Mouse (Mus musculus): Measurements from ENCODE around the gene Qrich2. TPM values are rescaled to one million over a fixed set of nuclear protein-coding genes. Genes with fewer than 3 reads are reported as not detected.
A peak's percentile ranks its signal among the peaks of the same experiment; 100 is the strongest.
"Not testable (repeated sequence)": the region's sequence is repeated elsewhere in the genome, so short reads cannot be mapped to it uniquely, and the experiment has no call there.

Qrich2 gene
- polyA plus RNA-seq, 1 experiment from 2014 or later: not detected

DNA sequence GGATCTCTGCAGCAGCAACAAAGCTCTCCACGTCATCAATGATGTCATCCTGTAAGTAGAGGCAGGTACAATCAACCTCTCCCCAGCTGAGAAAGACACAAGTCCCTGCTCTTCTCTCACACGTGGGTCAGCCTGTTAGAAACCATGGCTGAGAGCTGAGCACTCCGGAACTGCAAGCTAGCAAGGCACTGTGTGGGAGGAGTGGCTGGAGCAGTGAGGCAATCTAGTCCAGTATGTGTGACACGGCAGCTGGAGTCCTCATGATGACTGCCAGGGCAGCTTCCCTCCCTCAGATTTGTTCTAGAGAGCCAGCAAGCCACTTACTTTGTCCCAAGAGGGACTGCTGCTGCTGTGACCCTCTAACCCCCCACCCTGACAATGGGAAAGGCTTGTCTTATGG, 6.2 kb upstream of the Qrich2 start:
- ATAC-seq (ENCODE audit: insufficient number of reproducible peaks, low FRiP score): no peak
- Histone ChIP-seq H3K4me3 (no peak overlapping the region), H3K4me2 (no peak overlapping the region), H3K9me3 (replicated peaks) (no peaks in the 10 kb centered on the region), H3K27ac (ENCODE audit: poor library complexity, severe bottlenecking) (no peak overlapping the region), H3K4me1 (replicated peaks) (0 out of 2 replicates have a peak, but pooled peaks cover 8% of the 10 kb centered on the region), H3K36me3 (peaks cover 76% of the 10 kb centered on the region), H3K27me3 (replicated peaks) (no peaks in the 10 kb centered on the region), H3K9ac (no peak overlapping the region; the same call in 1 of the 2 replicates)
- WGBS: 73% methylated on average over 4 of the region's 4 CpGs

DNA sequence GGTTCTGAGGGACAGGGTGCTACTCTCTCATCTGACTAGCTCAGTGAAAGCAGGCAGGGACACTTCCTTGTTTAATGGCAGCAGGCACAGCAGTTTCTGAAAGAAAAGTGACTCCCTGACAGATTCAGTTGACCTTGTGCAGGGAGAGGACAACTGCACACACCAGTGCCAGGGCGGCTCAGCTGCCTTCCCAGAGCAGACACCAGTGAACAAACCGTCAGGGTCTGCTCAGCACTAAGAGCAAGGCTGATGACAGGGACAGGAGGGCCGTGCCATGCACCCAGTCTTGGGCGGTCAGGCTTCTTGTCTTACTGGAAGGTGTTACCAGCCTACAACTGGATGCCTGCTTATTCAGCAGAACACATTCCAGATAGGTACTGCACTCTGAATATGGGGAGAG, 4.9 kb upstream of the Qrich2 start:
- Histone ChIP-seq H3K9ac (no peak overlapping the region), H3K27me3 (replicated peaks) (0 out of 2 replicates have a peak, but pooled peaks cover 2% of the 10 kb centered on the region), H3K4me1 (replicated peaks) (0 out of 2 replicates have a peak, but pooled peaks cover 6% of the 10 kb centered on the region), H3K9me3 (replicated peaks) (no peaks in the 10 kb centered on the region), H3K4me3 (no peak overlapping the region), H3K4me2 (no peak overlapping the region), H3K27ac (ENCODE audit: poor library complexity, severe bottlenecking) (peak overlapping the region; percentile 45), H3K36me3 (peaks cover 62% of the 10 kb centered on the region)
- no peak for ATAC-seq (ENCODE audit: insufficient number of reproducible peaks, low FRiP score)
- 48% methylated on average over 4 of the region's 4 CpGs for WGBS

DNA sequence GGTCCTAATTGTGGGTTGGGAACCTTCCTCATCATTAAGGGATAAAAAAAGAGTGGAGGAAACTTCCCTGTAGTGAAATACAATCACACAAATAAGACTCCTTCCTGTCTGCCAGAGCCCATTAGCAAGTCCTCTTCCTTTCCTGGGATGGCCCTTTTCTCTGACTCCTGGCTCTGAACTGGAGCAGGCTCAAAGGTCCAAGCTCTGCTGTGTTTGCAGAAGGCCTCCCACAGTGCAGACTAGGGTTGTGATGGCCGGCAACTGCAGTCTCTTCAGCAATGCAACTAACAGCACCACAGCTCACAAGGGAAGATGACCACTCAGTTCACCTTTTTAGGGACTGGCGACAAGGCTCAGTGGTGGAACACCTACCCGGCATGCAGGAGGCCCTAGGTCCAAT, 4.2 kb upstream of the Qrich2 start:
- no peak overlapping the region for H3K4me3 ChIP-seq
- 83% methylated on average over 3 of the region's 3 CpGs for WGBS
- H3K4me1 ChIP-seq (replicated peaks): 0 out of 2 replicates have a peak, but pooled peaks cover 6% of the 10 kb centered on the region
- ATAC-seq (ENCODE audit: insufficient number of reproducible peaks, low FRiP score): no peak
- 0 out of 2 replicates have a peak, but pooled peaks cover 3% of the 10 kb centered on the region for H3K27me3 ChIP-seq (replicated peaks)
- H3K9ac ChIP-seq: no peak overlapping the region
- 0 out of 2 replicates have a peak overlapping the region, but pooled peaks have one; percentile 45 for H3K27ac ChIP-seq (ENCODE audit: poor library complexity, severe bottlenecking)
- no peak overlapping the region for H3K4me2 ChIP-seq
- H3K9me3 ChIP-seq (replicated peaks): no peaks in the 10 kb centered on the region
- H3K36me3 ChIP-seq: peaks cover 55% of the 10 kb centered on the region

DNA sequence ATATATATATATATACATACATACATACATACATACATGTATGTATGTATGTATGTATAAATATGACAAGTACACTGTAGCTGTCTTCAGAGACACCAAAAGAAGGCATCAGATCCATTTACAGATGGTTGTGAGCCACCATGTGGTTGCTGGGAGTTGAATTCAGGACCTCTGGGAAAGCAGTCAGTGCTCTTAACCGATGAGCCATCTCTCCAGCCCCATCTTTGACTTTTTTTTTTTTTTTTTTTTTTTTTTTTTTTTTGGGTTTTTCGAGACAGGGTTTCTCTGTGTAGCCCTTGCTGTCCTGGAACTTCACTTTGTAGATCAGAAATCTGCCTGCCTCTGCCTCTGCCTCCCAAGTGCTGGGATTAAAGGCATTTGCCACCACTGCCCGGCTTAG, 2.3 kb upstream of the Qrich2 start:
- ATAC-seq (ENCODE audit: insufficient number of reproducible peaks, low FRiP score); H3K4me2 ChIP-seq: not testable (repeated sequence)
- 83% methylated on average over 3 of the region's 3 CpGs for WGBS

DNA sequence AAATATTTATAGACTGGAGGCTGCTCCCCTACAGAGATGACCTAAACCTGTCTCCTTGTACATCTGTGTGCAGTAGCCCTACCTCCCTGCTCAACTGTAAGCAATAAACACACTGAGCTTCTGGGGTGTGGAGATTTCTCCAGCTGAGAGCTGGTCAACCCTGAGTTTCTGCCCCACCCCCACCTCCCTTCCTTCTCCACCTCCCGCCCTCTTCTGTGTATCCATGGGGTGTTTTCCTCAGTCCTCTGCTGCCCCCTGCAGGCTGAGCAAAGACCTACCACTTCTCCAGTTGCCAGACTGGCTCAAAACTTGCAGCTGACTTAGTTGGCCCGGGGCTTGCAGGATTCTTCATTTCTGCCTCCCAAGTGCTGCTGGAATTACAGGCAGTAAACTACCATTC, 2.2 kb downstream of the Qrich2 start:
- H3K9me3 ChIP-seq (replicated peaks): no peaks in the 10 kb centered on the region
- H3K36me3 ChIP-seq: no peaks in the 10 kb centered on the region
- 3% methylated on average over 2 of the region's 2 CpGs for WGBS
- H3K9ac ChIP-seq: no peak overlapping the region
- ATAC-seq (ENCODE audit: insufficient number of reproducible peaks, low FRiP score): peak; percentile 79
- no peak overlapping the region for H3K4me2 ChIP-seq
- H3K27ac ChIP-seq (ENCODE audit: poor library complexity, severe bottlenecking): no peak overlapping the region
- H3K4me3 ChIP-seq: no peak overlapping the region
- H3K4me1 ChIP-seq (replicated peaks): peaks cover 5% of the 10 kb centered on the region; the same call in 1 of the 2 replicates
- 0 out of 2 replicates have a peak, but pooled peaks cover 6% of the 10 kb centered on the region for H3K27me3 ChIP-seq (replicated peaks)

More for the DNA sequence above, 2.3 kb upstream of the Qrich2 start:
- H3K9ac ChIP-seq; H3K9me3 ChIP-seq (replicated peaks); H3K4me3 ChIP-seq; H3K27ac ChIP-seq (ENCODE audit: poor library complexity, severe bottlenecking); H3K27me3 ChIP-seq (replicated peaks): not testable (repeated sequence)
- peaks cover 11% of the 10 kb centered on the region; the same call in 1 of the 2 replicates for H3K4me1 ChIP-seq (replicated peaks)
- peaks cover 38% of the 10 kb centered on the region for H3K36me3 ChIP-seq

DNA sequence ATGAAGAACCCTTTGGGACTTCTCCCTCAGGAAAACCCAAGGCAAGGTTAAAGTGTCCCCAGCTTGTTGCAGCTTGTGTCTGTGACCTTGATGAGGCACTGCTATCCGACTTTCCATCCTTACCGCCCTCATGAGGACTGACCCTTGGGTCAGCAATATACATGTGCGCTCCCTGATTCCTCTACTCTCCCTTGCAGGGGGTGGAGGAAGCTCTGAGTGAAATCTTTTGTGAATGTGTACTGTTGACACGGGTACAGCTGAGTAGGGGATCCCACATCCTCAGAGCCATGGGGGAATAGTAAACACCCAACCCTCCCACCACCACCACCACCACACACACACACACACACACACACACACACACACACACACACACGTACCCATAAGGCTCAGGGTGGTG, 2.7 kb downstream of the Qrich2 start:
- Histone ChIP-seq H3K27me3 (replicated peaks) (0 out of 2 replicates have a peak, but pooled peaks cover 6% of the 10 kb centered on the region), H3K4me1 (replicated peaks) (peaks cover 5% of the 10 kb centered on the region; the same call in 1 of the 2 replicates), H3K9me3 (replicated peaks) (no peaks in the 10 kb centered on the region), H3K27ac (ENCODE audit: poor library complexity, severe bottlenecking) (no peak overlapping the region), H3K4me2 (no peak overlapping the region), H3K9ac (no peak overlapping the region), H3K4me3 (no peak overlapping the region), H3K36me3 (no peaks in the 10 kb centered on the region)
- ATAC-seq (ENCODE audit: insufficient number of reproducible peaks, low FRiP score): peak; percentile 22; the same call in 1 of the 2 replicates
- 62% methylated on average over 5 of the region's 5 CpGs for WGBS

DNA sequence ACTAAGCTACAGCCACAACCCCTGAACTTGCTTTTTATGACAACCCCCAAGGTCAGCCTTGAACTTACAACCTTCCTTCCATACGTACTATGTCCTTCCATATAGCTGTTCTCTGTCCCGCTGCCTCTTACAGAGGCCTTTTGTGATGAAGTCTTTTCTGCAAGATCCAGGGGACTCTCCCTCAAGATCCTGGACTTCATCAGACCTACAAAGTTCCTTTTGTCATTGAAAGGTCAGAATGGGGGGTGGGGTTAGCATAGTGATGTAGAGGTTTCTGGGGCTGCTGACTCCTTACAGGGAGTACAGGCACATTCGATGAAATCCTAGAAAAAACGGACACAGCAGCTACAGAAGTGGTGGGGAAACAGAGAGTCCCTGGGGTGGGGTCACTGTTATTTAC, 6.3 kb downstream of the Qrich2 start:
- H3K9me3 ChIP-seq (replicated peaks): no peaks in the 10 kb centered on the region
- H3K27ac ChIP-seq (ENCODE audit: poor library complexity, severe bottlenecking): no peak overlapping the region
- H3K36me3 ChIP-seq: no peaks in the 10 kb centered on the region
- peaks cover 10% of the 10 kb centered on the region for H3K27me3 ChIP-seq (replicated peaks)
- ATAC-seq (ENCODE audit: insufficient number of reproducible peaks, low FRiP score): no peak
- H3K4me3 ChIP-seq: no peak overlapping the region
- H3K4me1 ChIP-seq (replicated peaks): peaks cover 5% of the 10 kb centered on the region; the same call in 1 of the 2 replicates
- WGBS: 53% methylated on average over 4 of the region's 4 CpGs
- H3K9ac ChIP-seq: no peak overlapping the region
- H3K4me2 ChIP-seq: no peak overlapping the region

DNA sequence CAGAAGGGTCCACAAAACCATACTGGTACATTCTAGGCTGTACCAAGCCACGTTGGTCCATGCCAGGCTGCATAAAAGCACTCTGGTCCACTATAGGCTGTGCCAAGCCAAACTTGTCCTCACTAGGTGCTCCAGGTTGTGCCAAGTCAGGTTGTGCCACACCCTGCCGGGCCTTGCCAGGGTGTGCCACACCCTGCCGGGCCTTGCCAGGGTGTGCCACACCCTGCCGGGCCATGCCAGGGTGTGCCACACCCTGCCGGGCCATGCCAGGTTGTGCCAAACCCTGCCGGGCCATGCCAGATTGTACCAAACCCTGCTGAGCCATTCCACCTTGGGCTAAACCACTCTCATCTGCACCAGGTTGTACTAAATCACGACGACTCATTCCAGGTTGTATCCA, 9.8 kb downstream of the Qrich2 start:
- H3K36me3 ChIP-seq: no peaks in the 10 kb centered on the region
- 70% methylated on average over 8 of the region's 8 CpGs for WGBS
- H3K9ac ChIP-seq: no peak overlapping the region
- H3K4me1 ChIP-seq (replicated peaks): no peaks in the 10 kb centered on the region
- H3K4me2 ChIP-seq: no peak overlapping the region
- no peaks in the 10 kb centered on the region for H3K9me3 ChIP-seq (replicated peaks)
- no peak overlapping the region for H3K27ac ChIP-seq (ENCODE audit: poor library complexity, severe bottlenecking)
- peaks cover 21% of the 10 kb centered on the region for H3K27me3 ChIP-seq (replicated peaks)
- H3K4me3 ChIP-seq: no peak overlapping the region
- ATAC-seq (ENCODE audit: insufficient number of reproducible peaks, low FRiP score): no peak

DNA sequence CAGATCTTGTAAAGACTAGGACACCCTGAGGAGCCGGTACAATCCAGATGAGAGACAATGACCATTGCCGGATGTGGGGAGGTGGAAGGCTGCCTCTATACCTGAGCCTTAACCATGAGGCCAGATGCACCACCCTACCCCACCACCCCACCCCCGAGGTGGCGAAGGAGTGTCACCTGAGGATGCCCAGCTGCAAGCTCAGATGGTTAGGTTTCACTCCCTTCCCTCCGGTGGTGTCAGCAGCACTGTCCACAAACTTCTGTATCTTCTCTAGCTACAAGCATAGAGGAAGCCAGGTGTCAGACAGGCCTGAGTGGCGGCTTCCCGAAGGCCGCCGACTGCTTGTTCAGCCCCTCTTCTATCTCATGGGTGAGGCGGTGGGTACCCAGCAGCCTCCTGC, 12.2 kb downstream of the Qrich2 start:
- ATAC-seq (ENCODE audit: insufficient number of reproducible peaks, low FRiP score): no peak
- 80% methylated on average over 10 of the region's 10 CpGs for WGBS

DNA sequence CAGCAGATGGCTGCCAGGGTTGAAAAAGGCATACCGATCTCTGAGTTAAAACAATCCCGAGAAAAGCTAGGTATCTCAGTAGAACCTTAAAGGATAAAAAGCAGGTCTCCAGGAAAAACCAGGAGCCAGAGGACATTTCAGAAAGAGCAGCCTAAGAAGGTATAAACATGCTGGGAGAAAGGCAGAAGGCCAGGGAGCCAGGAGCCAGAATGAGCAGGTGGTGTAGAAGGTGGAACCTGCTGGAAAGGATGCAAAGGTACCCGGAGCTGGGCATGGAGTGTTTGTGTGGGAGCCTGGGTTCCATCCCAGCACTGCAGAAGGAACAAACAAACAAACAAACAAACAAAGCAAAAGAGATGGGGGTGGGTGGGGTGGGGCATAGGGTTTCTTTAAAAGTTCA, 16.7 kb downstream of the Qrich2 start:
- Histone ChIP-seq H3K4me2 (no peak overlapping the region), H3K9ac (no peak overlapping the region), H3K27ac (ENCODE audit: poor library complexity, severe bottlenecking) (no peak overlapping the region), H3K4me1 (replicated peaks) (peaks cover 9% of the 10 kb centered on the region), H3K9me3 (replicated peaks) (peaks cover 13% of the 10 kb centered on the region), H3K4me3 (no peak overlapping the region), H3K27me3 (replicated peaks) (peaks cover 35% of the 10 kb centered on the region), H3K36me3 (no peaks in the 10 kb centered on the region)
- ATAC-seq (ENCODE audit: insufficient number of reproducible peaks, low FRiP score): no peak
- WGBS: 92% methylated on average over 3 of the region's 3 CpGs

More for the DNA sequence above, 12.2 kb downstream of the Qrich2 start:
- Histone ChIP-seq H3K9ac (no peak overlapping the region), H3K27me3 (replicated peaks) (peaks cover 21% of the 10 kb centered on the region), H3K4me1 (replicated peaks) (no peaks in the 10 kb centered on the region), H3K9me3 (replicated peaks) (peaks cover 13% of the 10 kb centered on the region), H3K4me3 (no peak overlapping the region), H3K27ac (ENCODE audit: poor library complexity, severe bottlenecking) (no peak overlapping the region), H3K4me2 (no peak overlapping the region), H3K36me3 (no peaks in the 10 kb centered on the region)

DNA sequence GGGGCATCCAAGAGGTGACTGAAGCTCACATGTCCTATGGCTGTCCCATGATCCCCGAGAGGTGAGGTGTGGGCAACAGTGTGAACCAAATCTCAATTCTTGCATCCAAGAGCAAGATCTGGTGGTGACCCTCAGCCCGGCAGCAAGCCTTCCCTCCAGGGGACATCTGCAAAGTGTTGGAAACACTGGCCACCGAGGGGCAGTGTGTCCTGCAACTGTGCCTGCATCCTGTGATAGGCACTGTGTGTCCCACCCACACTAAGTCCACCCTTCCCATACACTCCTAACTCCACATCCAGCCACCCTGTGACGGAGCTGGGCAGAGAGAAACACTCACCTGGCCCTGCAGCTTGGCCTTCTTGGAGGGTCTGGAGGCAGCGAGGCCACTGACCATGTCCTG, 18.2 kb downstream of the Qrich2 start:
- Histone ChIP-seq H3K9ac (no peak overlapping the region), H3K4me3 (no peak overlapping the region), H3K27ac (ENCODE audit: poor library complexity, severe bottlenecking) (no peak overlapping the region), H3K4me1 (replicated peaks) (peaks cover 9% of the 10 kb centered on the region), H3K9me3 (replicated peaks) (peaks cover 13% of the 10 kb centered on the region), H3K4me2 (no peak overlapping the region), H3K36me3 (no peaks in the 10 kb centered on the region), H3K27me3 (replicated peaks) (peaks cover 26% of the 10 kb centered on the region)
- 59% methylated on average over 5 of the region's 5 CpGs for WGBS
- no peak for ATAC-seq (ENCODE audit: insufficient number of reproducible peaks, low FRiP score)

DNA sequence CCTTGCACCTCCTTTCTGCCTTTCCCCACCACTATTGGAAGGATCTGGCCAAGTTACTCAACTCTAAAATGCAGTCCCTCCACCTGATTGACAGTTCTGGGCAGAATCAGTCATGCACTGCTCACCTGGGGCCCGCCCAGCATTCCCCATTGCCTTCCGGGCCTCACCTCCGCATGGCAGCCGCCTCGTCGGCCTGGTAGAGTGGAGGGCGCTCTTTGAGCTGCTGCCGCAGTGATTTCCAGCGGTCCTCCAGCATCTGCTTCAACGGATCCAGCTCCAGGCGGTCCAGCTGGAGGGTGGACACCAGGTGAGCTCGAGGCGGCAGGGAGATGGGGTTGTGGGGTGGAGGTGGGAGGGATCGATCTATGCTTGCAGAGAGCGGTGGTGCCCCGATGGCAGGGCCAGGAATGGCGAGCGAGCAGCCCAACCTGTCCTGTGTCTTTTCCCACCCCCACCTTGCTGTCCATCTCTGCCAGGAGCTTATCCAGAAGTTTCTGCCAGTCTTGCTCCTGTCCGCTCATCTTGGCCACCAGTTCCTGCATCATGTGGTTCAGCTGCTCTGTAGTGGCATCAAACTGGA, 19.6 kb downstream of the Qrich2 start:
- Histone ChIP-seq H3K4me3 (no peak overlapping the region), H3K4me2 (no peak overlapping the region), H3K36me3 (no peaks in the 10 kb centered on the region)

More for the DNA sequence above, 19.6 kb downstream of the Qrich2 start:
- Histone ChIP-seq H3K27me3 (replicated peaks) (peaks cover 26% of the 10 kb centered on the region), H3K4me1 (replicated peaks) (peaks cover 9% of the 10 kb centered on the region), H3K27ac (ENCODE audit: poor library complexity, severe bottlenecking) (no peak overlapping the region), H3K9me3 (replicated peaks) (peaks cover 13% of the 10 kb centered on the region), H3K9ac (no peak overlapping the region)
- ATAC-seq (ENCODE audit: insufficient number of reproducible peaks, low FRiP score): no peak; the same call in 1 of the 2 replicates
- 12% methylated on average over 19 of the region's 19 CpGs for WGBS

All from heart, embryonic 12.5 days (tissue).